Mouse (Mus musculus): Measurements from ENCODE around the gene 1700020A23Rik.

GRCm38 (mm10) chr2:130450434-130450796 lies 45.4 kb downstream of the 1700020A23Rik start:
- TF ChIP-seq CTCF (IDR thresholded peaks at IDR 0.05; ENCODE audit: insufficient read depth, low read length): no peak
- no peak for TF ChIP-seq POLR2A (IDR thresholded peaks at IDR 0.05; ENCODE audit: borderline replicate concordance, extremely low read depth, low read depth, low read length)

All from lung, adult 2 months (tissue).